Mouse (Mus musculus): ENCODE measurements around the gene Nrp2. TPM values are rescaled to one million over a fixed set of nuclear protein-coding genes. Genes with fewer than 3 reads are reported as not detected.

Gene Nrp2
- polyA plus RNA-seq, 1 experiment from 2014 or later = 28.0 TPM

GRCm38 (mm10) chr1:62718750-62719149 is 15.7 kb downstream of the Nrp2 start:
- Histone ChIP-seq H3K9me3 (no peaks in the 10 kb centered on the region), H3K27me3 (replicated peaks) (no peaks in the 10 kb centered on the region), H3K36me3 (no peaks in the 10 kb centered on the region), H3K9ac (no peak overlapping the region), H3K4me3 (replicated peaks) (no peak overlapping the region), H3K27ac (no peak overlapping the region), H3K4me1 (peaks cover 4% of the 10 kb centered on the region; the same call in 1 of the 2 replicates), H3K4me2 (no peak overlapping the region)
- ATAC-seq (ENCODE audit: insufficient read depth, low FRiP score, low read depth) = no peak
- WGBS = 74% methylated on average over 8 of the region's 8 CpGs

- Histone ChIP-seq H3K4me1 (peaks cover 7% of the 10 kb centered on the region; the same call in 1 of the 2 replicates), H3K36me3 (no peaks in the 10 kb centered on the region), H3K9me3 (no peaks in the 10 kb centered on the region), H3K9ac (no peak overlapping the region), H3K4me3 (replicated peaks) (no peak overlapping the region), H3K4me2 (no peak overlapping the region), H3K27me3 (replicated peaks) (no peaks in the 10 kb centered on the region), H3K27ac (no peak overlapping the region)
- WGBS = 78% methylated on average over 6 of the region's 6 CpGs
- ATAC-seq (ENCODE audit: insufficient read depth, low FRiP score, low read depth) = no peak
Measured at GRCm38 (mm10) chr1:62719770-62720169, 16.7 kb downstream of the Nrp2 start.

- WGBS = 73% methylated on average over 3 of the region's 3 CpGs
- Histone ChIP-seq H3K4me2 (no peak overlapping the region), H3K4me1 (peaks cover 11% of the 10 kb centered on the region; the same call in 1 of the 2 replicates)
Measured at GRCm38 (mm10) chr1:62720176-62720575, 17.1 kb downstream of the Nrp2 start.

GRCm38 (mm10) chr1:62720727-62721705 is 17.9 kb downstream of the Nrp2 start:
- Histone ChIP-seq H3K9ac (no peak overlapping the region), H3K27me3 (replicated peaks) (no peaks in the 10 kb centered on the region), H3K4me3 (replicated peaks) (no peak overlapping the region), H3K36me3 (no peaks in the 10 kb centered on the region), H3K4me1 (peaks cover 9% of the 10 kb centered on the region; the same call in 1 of the 2 replicates), H3K9me3 (no peaks in the 10 kb centered on the region), H3K4me2 (no peak overlapping the region), H3K27ac (no peak overlapping the region)
- 72% methylated on average over 13 of the region's 13 CpGs for WGBS
- no peak for ATAC-seq (ENCODE audit: insufficient read depth, low FRiP score, low read depth)

More at GRCm38 (mm10) chr1:62720176-62720575, 17.1 kb downstream of the Nrp2 start:
- H3K27me3 ChIP-seq (replicated peaks) = no peaks in the 10 kb centered on the region
- no peaks in the 10 kb centered on the region for H3K36me3 ChIP-seq
- no peak overlapping the region for H3K9ac ChIP-seq
- no peak for ATAC-seq (ENCODE audit: insufficient read depth, low FRiP score, low read depth)
- no peak overlapping the region for H3K4me3 ChIP-seq (replicated peaks)
- H3K9me3 ChIP-seq = no peaks in the 10 kb centered on the region
- no peak overlapping the region for H3K27ac ChIP-seq

GRCm38 (mm10) chr1:62721706-62722187 is 18.7 kb downstream of the Nrp2 start:
- no peak overlapping the region for H3K4me3 ChIP-seq (replicated peaks)
- H3K9ac ChIP-seq = no peak overlapping the region
- no peaks in the 10 kb centered on the region for H3K27me3 ChIP-seq (replicated peaks)
- 84% methylated on average over 7 of the region's 7 CpGs for WGBS
- no peak overlapping the region for H3K27ac ChIP-seq
- ATAC-seq (ENCODE audit: insufficient read depth, low FRiP score, low read depth) = no peak
- no peak overlapping the region for H3K4me2 ChIP-seq
- peaks cover 9% of the 10 kb centered on the region; the same call in 1 of the 2 replicates for H3K4me1 ChIP-seq
- no peaks in the 10 kb centered on the region for H3K9me3 ChIP-seq
- no peaks in the 10 kb centered on the region for H3K36me3 ChIP-seq

- Histone ChIP-seq H3K36me3 (no peaks in the 10 kb centered on the region), H3K27ac (no peak overlapping the region), H3K4me2 (no peak overlapping the region), H3K4me1 (peaks cover 9% of the 10 kb centered on the region; the same call in 1 of the 2 replicates), H3K4me3 (replicated peaks) (no peak overlapping the region), H3K9ac (no peak overlapping the region), H3K27me3 (replicated peaks) (no peaks in the 10 kb centered on the region), H3K9me3 (no peaks in the 10 kb centered on the region)
- ATAC-seq (ENCODE audit: insufficient read depth, low FRiP score, low read depth) = no peak
- WGBS = 68% methylated on average over 8 of the region's 8 CpGs
Measured at GRCm38 (mm10) chr1:62722526-62722925, 19.4 kb downstream of the Nrp2 start.

- Histone ChIP-seq H3K9ac (no peak overlapping the region), H3K36me3 (no peaks in the 10 kb centered on the region), H3K4me1 (peaks cover 9% of the 10 kb centered on the region; the same call in 1 of the 2 replicates), H3K4me3 (replicated peaks) (no peak overlapping the region), H3K9me3 (no peaks in the 10 kb centered on the region), H3K4me2 (no peak overlapping the region), H3K27ac (0 out of 2 replicates have a peak overlapping the region, but pooled peaks have one; percentile 31), H3K27me3 (replicated peaks) (no peaks in the 10 kb centered on the region)
- ATAC-seq (ENCODE audit: insufficient read depth, low FRiP score, low read depth) = no peak
- WGBS = 81% methylated on average over 5 of the region's 5 CpGs
Measured at GRCm38 (mm10) chr1:62723891-62724290, 20.8 kb downstream of the Nrp2 start.

- Histone ChIP-seq H3K4me1 (peaks cover 9% of the 10 kb centered on the region; the same call in 1 of the 2 replicates), H3K4me2 (no peak overlapping the region), H3K9ac (no peak overlapping the region), H3K27me3 (replicated peaks) (no peaks in the 10 kb centered on the region), H3K27ac (0 out of 2 replicates have a peak overlapping the region, but pooled peaks have one; percentile 31), H3K4me3 (replicated peaks) (no peak overlapping the region), H3K9me3 (no peaks in the 10 kb centered on the region), H3K36me3 (no peaks in the 10 kb centered on the region)
- 66% methylated on average over 6 of the region's 6 CpGs for WGBS
- ATAC-seq (ENCODE audit: insufficient read depth, low FRiP score, low read depth) = no peak; the same call in 1 of the 2 replicates
Measured at GRCm38 (mm10) chr1:62724461-62725021, 21.5 kb downstream of the Nrp2 start.

GRCm38 (mm10) chr1:62725032-62725678 is 22.1 kb downstream of the Nrp2 start:
- Histone ChIP-seq H3K9ac (no peak overlapping the region), H3K4me1 (peaks cover 14% of the 10 kb centered on the region; the same call in 1 of the 2 replicates), H3K9me3 (no peaks in the 10 kb centered on the region), H3K36me3 (no peaks in the 10 kb centered on the region), H3K27ac (no peak overlapping the region), H3K4me3 (replicated peaks) (no peak overlapping the region), H3K4me2 (no peak overlapping the region), H3K27me3 (replicated peaks) (no peaks in the 10 kb centered on the region)
- WGBS = 74% methylated on average over 10 of the region's 10 CpGs
- ATAC-seq (ENCODE audit: insufficient read depth, low FRiP score, low read depth) = no peak

GRCm38 (mm10) chr1:62727191-62727590 is 24.1 kb downstream of the Nrp2 start:
- Histone ChIP-seq H3K9ac (no peak overlapping the region), H3K4me1 (peaks cover 14% of the 10 kb centered on the region; the same call in 1 of the 2 replicates), H3K36me3 (no peaks in the 10 kb centered on the region), H3K4me2 (no peak overlapping the region), H3K9me3 (no peaks in the 10 kb centered on the region), H3K27ac (no peak overlapping the region), H3K27me3 (replicated peaks) (no peaks in the 10 kb centered on the region), H3K4me3 (replicated peaks) (no peak overlapping the region)
- WGBS = 32% methylated on average over 4 of the region's 4 CpGs
- no peak for ATAC-seq (ENCODE audit: insufficient read depth, low FRiP score, low read depth)

GRCm38 (mm10) chr1:62728421-62728820 is 25.3 kb downstream of the Nrp2 start:
- Histone ChIP-seq H3K27me3 (replicated peaks) (no peaks in the 10 kb centered on the region), H3K9ac (no peak overlapping the region), H3K4me1 (peaks cover 14% of the 10 kb centered on the region; the same call in 1 of the 2 replicates), H3K36me3 (no peaks in the 10 kb centered on the region), H3K4me2 (no peak overlapping the region), H3K4me3 (replicated peaks) (no peak overlapping the region), H3K9me3 (no peaks in the 10 kb centered on the region), H3K27ac (no peak overlapping the region)
- WGBS = 67% methylated on average over 6 of the region's 6 CpGs
- no peak for ATAC-seq (ENCODE audit: insufficient read depth, low FRiP score, low read depth)
